Mouse (Mus musculus) liver, embryonic 11.5 days (tissue): ENCODE measurements at regions not wholly inside any gene's neighbourhood (a gene's known extent, or its start where the extent isn't known, plus 50 kb on each side); places are given as distances from the start of the nearest gene placed in this dataset.

ENCODE experiments used
- ATAC-seq: fragments of 200-750 bp; cut with Nextera tagmentation; replicated peaks from 2 replicates; pipeline ENCODE4 v1.8.0; 2017; ENCODE audit warnings: moderate number of reproducible peaks, mild to moderate bottlenecking, moderate TSS enrichment, moderate library complexity; ENCODE audit not compliant: low FRiP score
- DNase-seq: peaks from one replicate; pipeline ENCODE4 v3.0.0-alpha.2; 2017; ENCODE audit warnings: low spot score
- H3K27ac ChIP-seq: fragments of 300-500 bp; sonication (generic); 2 replicates; pipeline ENCODE4 v1.5.1; 2014; ENCODE audit warnings: mild to moderate bottlenecking, low read depth, low read length, control low read depth
- H3K27me3 ChIP-seq: fragments of 300-500 bp; sonication (generic); replicated peaks from 2 replicates; pipeline ENCODE4 v1.6.1; 2014; ENCODE audit warnings: low read length, mixed read lengths; ENCODE audit not compliant: control insufficient read depth, insufficient read depth
- H3K36me3 ChIP-seq: fragments of 300-500 bp; sonication (generic); 2 replicates; pipeline ENCODE4 v1.6.1; 2014; ENCODE audit warnings: mild to moderate bottlenecking, low read length, moderate library complexity, mixed read lengths; ENCODE audit not compliant: control insufficient read depth, insufficient read depth
- H3K4me1 ChIP-seq: fragments of 300-500 bp; sonication (generic); replicated peaks from 2 replicates; pipeline ENCODE4 v1.6.1; 2014; ENCODE audit warnings: low read length, mixed read lengths; ENCODE audit not compliant: control insufficient read depth, insufficient read depth
- H3K4me2 ChIP-seq: fragments of 300-500 bp; sonication (generic); 2 replicates; pipeline ENCODE4 v1.6.1; 2014; ENCODE audit warnings: mild to moderate bottlenecking, control low read depth, moderate library complexity
- H3K4me3 ChIP-seq: fragments of 300-500 bp; sonication (generic); 2 replicates; pipeline ENCODE4 v1.5.1; 2014; ENCODE audit warnings: low read depth, low read length, control low read depth
- H3K9ac ChIP-seq: fragments of 300-500 bp; sonication (generic); 2 replicates; pipeline ENCODE4 v1.6.1; 2014; ENCODE audit warnings: low read depth, low read length, control low read depth
- H3K9me3 ChIP-seq: fragments of 300-500 bp; sonication (generic); 2 replicates; pipeline ENCODE4 v1.6.1; 2016; ENCODE audit warnings: low read length, inconsistent platforms, mixed read lengths; ENCODE audit not compliant: control insufficient read depth
- WGBS: fragments of 180-500 bp; shearing (Covaris S2); extraction: QIAGEN DNeasy Blood & Tissue Kit; methylation state at CpG from one replicate; pipeline ENCODE4 v1.1.7; 2014; 5-methylcytosine and 5-hydroxymethylcytosine counted together

DNA sequence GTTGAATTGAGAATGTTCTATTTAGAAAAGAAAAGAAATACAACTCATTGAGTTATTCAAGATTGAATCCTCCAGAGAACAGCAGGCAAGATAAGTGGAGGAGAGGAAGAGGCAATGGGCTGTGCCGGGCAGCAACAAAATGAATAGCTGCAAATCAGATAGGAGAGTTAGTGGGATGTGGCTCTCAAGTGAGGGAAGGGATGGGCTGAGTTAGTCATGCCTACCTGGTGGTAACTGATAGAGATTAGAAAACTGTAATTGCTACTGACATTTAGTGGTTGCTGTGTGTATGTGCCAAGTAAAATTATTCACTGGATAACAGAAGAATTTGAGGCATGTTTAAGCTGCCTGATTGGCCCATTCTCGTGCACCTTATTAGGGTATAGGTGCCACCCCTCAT, 179.3 kb downstream of the Calcrl start:
- Histone ChIP-seq H3K4me1 (no peaks in the 10 kb centered on the region), H3K9ac (no peak overlapping the region), H3K27me3 (no peaks in the 10 kb centered on the region), H3K4me3 (no peak overlapping the region), H3K36me3 (no peaks in the 10 kb centered on the region), H3K27ac (no peak overlapping the region), H3K9me3 (no peaks in the 10 kb centered on the region), H3K4me2 (no peak overlapping the region)
- no peak; the same call in 1 of the 2 replicates for ATAC-seq
- WGBS, result 73% methylated on average over 2 of the region's 2 CpGs
- no peak for DNase-seq

DNA sequence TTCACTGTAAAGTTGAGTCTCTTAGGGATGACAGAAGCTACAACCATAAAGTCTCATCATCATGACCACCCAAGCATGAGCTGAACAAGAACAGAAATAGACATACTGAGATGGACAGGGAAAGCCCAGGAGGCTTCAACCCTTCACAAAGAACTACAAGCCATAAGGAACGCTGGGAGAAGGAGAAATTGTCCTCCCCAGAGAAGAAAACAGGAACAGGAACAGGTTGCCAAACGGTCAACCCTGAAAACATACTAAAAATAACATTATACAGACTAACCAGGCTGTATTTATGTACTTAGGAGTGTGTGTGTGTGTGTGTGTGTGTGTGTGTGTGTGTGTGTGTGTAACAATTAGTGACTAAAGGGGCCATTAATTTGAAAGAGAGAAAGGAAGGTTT, 178.6 kb downstream of the Calcrl start:
- Histone ChIP-seq H3K36me3 (no peaks in the 10 kb centered on the region), H3K4me3 (no peak overlapping the region), H3K9ac (no peak overlapping the region), H3K27ac (no peak overlapping the region), H3K27me3 (no peaks in the 10 kb centered on the region), H3K9me3 (no peaks in the 10 kb centered on the region), H3K4me2 (no peak overlapping the region), H3K4me1 (no peaks in the 10 kb centered on the region)
- no peak for DNase-seq
- no peak for ATAC-seq
- 27% methylated on average over 2 of the region's 2 CpGs for WGBS

DNA sequence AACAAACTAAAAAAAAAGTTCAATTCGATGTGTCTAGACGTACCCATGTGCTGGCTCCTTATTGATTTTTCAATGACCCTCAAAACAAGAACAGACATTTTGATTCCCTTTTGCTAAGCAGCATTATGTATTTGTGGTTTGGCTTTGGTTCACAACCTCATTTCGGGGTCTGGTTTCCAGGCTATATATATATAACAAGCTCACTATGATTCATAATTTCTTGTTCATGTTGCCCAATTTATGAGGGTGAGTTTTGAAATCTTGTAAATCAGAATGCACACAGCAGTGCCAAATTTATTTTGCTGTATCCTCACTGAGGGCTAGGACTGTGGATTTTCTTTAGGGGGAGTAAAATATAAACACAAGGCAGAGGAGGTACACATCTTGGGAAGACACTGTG, 177.0 kb downstream of the Calcrl start:
- 87% methylated on average over 3 of the region's 3 CpGs for WGBS
- H3K27ac ChIP-seq, result no peak overlapping the region
- H3K4me3 ChIP-seq, result no peak overlapping the region
- H3K9ac ChIP-seq, result no peak overlapping the region
- H3K36me3 ChIP-seq, result no peaks in the 10 kb centered on the region
- no peaks in the 10 kb centered on the region for H3K9me3 ChIP-seq
- DNase-seq (no peak), ATAC-seq (no peak)
- H3K27me3 ChIP-seq, result no peaks in the 10 kb centered on the region
- H3K4me1 ChIP-seq, result no peaks in the 10 kb centered on the region
- H3K4me2 ChIP-seq, result no peak overlapping the region

DNA sequence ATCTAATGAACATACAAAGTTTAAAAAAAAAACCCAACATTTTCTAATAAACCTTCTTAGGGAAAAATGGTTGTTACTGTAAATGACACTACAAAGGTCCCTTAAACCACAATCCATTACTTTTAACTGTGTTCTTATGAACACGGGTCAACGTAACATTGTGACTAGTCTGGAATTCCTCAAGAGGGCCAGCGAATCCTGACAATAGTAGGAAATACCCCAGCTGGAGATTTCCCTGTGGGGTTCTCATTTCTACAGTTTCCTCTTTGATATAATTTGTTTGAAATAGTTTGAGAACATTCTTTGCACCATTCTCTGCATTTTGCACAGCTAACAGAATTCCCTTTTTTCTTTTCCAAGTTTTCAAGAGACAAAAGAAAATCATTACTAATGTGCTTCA, 175.3 kb downstream of the Calcrl start:
- Histone ChIP-seq H3K27me3 (no peaks in the 10 kb centered on the region), H3K36me3 (no peaks in the 10 kb centered on the region), H3K27ac (no peak overlapping the region), H3K4me1 (no peaks in the 10 kb centered on the region), H3K9ac (no peak overlapping the region), H3K9me3 (no peaks in the 10 kb centered on the region), H3K4me3 (no peak overlapping the region), H3K4me2 (no peak overlapping the region)
- WGBS, result 45% methylated on average over 3 of the region's 3 CpGs
- ATAC-seq (no peak), DNase-seq (no peak)

DNA sequence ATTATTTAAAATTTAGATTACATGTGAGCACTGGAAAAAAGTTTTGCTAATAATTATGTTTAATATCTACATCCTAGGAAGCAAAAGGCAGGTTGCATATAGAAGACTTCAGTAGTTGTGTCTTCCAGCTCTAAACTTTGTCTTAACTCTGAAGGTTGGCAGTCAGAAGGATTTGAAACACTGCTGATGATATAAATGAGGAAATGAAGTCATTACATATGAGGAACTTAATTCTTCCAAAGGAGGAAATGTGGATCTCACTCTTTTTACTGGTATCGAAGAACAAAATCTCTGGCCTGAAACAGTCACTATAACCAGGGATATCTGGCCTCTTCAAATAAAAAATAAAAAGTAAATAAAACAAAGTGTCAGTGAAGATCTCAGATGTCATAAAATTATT, 173.1 kb downstream of the Calcrl start:
- DNase-seq (no peak), ATAC-seq (no peak)
- H3K27ac ChIP-seq, result no peak overlapping the region
- H3K4me2 ChIP-seq, result no peak overlapping the region
- WGBS, result 70% methylated on average over 1 of the region's 1 CpGs
- H3K4me3 ChIP-seq, result no peak overlapping the region
- H3K27me3 ChIP-seq, result no peaks in the 10 kb centered on the region
- H3K9me3 ChIP-seq, result no peaks in the 10 kb centered on the region
- no peak overlapping the region for H3K9ac ChIP-seq
- no peaks in the 10 kb centered on the region for H3K4me1 ChIP-seq
- H3K36me3 ChIP-seq, result no peaks in the 10 kb centered on the region

DNA sequence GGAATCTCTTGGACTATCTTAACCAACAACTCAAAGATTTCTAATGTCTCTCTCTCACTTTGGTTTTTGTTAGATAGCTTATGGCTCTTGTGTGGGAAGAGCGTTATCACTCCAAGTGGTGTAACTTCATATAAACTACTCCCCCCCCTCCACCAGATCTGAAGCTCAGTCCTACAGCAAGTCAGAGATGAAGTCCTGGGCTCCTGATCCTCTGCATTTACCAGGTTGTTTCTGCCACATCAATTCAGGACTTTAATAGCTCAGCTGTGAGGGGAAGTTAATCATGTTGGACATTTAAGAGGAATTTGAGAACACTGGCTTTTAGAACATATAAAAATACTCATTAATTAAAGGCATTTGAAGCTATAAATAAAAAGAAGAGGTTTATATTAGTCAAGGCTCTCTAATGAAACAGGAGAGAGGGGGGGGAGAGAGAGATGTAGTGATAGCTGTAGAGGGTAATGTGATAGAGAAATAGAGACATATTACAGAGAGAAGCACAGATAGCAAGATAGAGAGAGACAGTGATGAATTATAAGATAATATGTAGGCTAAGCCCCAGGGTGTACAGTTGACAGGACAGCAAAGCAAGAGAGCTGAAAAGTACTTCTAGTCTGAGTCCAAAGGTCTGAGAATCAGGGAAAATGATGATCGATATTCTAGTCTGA, 166.7 kb downstream of the Calcrl start:
- 86% methylated on average over 2 of the region's 2 CpGs for WGBS
- no peak overlapping the region for H3K9ac ChIP-seq
- H3K4me3 ChIP-seq, result no peak overlapping the region
- no peaks in the 10 kb centered on the region for H3K4me1 ChIP-seq
- H3K9me3 ChIP-seq, result no peaks in the 10 kb centered on the region
- H3K27ac ChIP-seq, result no peak overlapping the region
- H3K4me2 ChIP-seq, result no peak overlapping the region
- DNase-seq, result no peak
- ATAC-seq, result no peak
- H3K36me3 ChIP-seq, result no peaks in the 10 kb centered on the region
- no peaks in the 10 kb centered on the region for H3K27me3 ChIP-seq

DNA sequence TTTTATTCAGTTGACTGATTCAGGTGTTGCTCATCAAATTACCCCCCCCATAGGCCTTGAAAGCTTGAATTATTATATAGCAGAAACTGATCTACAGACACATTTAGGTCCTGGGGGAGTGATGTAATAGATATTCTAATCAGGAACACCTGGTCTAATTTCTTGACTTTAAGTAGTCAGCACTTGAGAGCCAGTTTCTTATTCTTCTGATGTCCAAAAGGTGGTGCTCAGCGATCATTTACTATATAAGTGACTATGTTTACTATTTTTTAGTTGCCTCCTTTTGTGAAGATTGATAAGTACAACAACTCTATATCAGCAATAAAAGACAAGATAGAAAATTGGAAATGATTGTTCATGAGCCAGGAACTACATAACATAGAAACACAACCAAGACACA, 166.0 kb downstream of the Calcrl start:
- H3K4me2 ChIP-seq, result no peak overlapping the region
- no peak overlapping the region for H3K4me3 ChIP-seq
- no peak overlapping the region for H3K9ac ChIP-seq
- H3K36me3 ChIP-seq, result no peaks in the 10 kb centered on the region
- no peak for DNase-seq
- H3K4me1 ChIP-seq, result peaks cover 2% of the 10 kb centered on the region; the same call in 1 of the 2 replicates
- no peak overlapping the region for H3K27ac ChIP-seq
- no peaks in the 10 kb centered on the region for H3K9me3 ChIP-seq
- 67% methylated on average over 1 of the region's 1 CpGs for WGBS
- no peak for ATAC-seq
- no peaks in the 10 kb centered on the region for H3K27me3 ChIP-seq

DNA sequence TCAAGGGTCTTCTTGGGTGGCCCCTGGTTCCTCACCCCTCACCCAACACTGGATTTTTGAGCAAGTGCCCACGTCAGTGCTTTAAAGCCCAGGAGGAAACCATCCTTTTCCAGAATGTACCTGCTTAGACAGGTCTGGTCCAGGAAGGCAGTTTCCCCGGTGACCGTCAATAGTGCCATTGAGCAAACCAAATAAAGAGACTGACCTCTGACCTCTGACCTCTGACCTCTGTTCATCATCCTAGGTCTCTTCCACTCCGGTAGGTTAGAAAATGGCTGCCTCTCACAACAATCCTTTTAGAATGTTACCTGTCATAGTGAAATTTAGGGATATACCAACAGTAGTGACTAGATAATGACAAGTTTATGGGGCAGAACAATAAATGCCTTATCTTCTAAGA, 164.5 kb downstream of the Calcrl start:
- Histone ChIP-seq H3K27me3 (no peaks in the 10 kb centered on the region), H3K36me3 (no peaks in the 10 kb centered on the region), H3K4me1 (peaks cover 2% of the 10 kb centered on the region; the same call in 1 of the 2 replicates), H3K4me3 (no peak overlapping the region), H3K27ac (no peak overlapping the region), H3K9ac (no peak overlapping the region), H3K9me3 (no peaks in the 10 kb centered on the region), H3K4me2 (no peak overlapping the region)
- DNase-seq (no peak), ATAC-seq (0 out of 2 replicates have a peak, but pooled peaks have one; percentile 20)
- WGBS, result 69% methylated on average over 4 of the region's 4 CpGs

DNA sequence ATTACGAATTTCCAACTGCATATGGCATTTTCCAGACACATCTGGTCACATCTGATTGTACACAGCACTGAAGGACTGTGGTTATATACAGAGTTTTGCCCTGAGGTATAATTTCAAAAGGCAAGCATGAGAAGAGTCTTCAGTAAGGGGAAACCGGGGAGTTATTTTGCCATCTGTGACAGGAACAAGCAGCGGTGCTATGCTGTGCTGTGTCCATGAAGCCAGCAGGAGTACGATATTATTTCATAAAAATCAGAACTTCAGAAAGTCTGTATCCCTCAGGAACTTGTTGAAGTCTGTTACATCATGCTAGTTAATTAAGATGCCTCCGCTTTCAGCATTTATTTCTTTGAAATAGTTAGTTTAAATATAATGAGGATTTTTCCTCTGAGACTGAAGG, 163.7 kb downstream of the Calcrl start:
- Histone ChIP-seq H3K4me1 (peaks cover 2% of the 10 kb centered on the region; the same call in 1 of the 2 replicates), H3K27me3 (no peaks in the 10 kb centered on the region), H3K9me3 (no peaks in the 10 kb centered on the region), H3K36me3 (no peaks in the 10 kb centered on the region), H3K27ac (no peak overlapping the region), H3K4me2 (no peak overlapping the region), H3K9ac (no peak overlapping the region), H3K4me3 (no peak overlapping the region)
- 90% methylated on average over 5 of the region's 5 CpGs for WGBS
- ATAC-seq, result no peak
- no peak for DNase-seq
